Mouse (Mus musculus) intestine, embryonic 15.5 days (tissue): ENCODE measurements at regions not wholly inside any gene's neighbourhood (a gene's known extent, or its start where the extent isn't known, plus 50 kb on each side); places are given as distances from the start of the nearest gene placed in this dataset.
A peak's percentile ranks its signal among the peaks of the same experiment; 100 is the strongest.

ENCODE experiments used
- ATAC-seq: fragments of 200-750 bp; cut with Nextera tagmentation; 2 replicates; pipeline ENCODE4 v1.8.0; 2017; ENCODE audit warnings: moderate TSS enrichment, moderate library complexity
- H3K27ac ChIP-seq: fragments of 300-500 bp; sonication (generic); 2 replicates; pipeline ENCODE4 v1.5.1; 2015; ENCODE audit warnings: mild to moderate bottlenecking, inconsistent platforms
- H3K27me3 ChIP-seq: fragments of 300-500 bp; sonication (generic); replicated peaks from 2 replicates; pipeline ENCODE4 v1.6.1; 2015; ENCODE audit warnings: inconsistent platforms
- H3K36me3 ChIP-seq: fragments of 300-500 bp; sonication (generic); 2 replicates; pipeline ENCODE4 v1.6.1; 2015; ENCODE audit warnings: inconsistent platforms
- H3K4me1 ChIP-seq: fragments of 300-500 bp; sonication (generic); replicated peaks from 2 replicates; pipeline ENCODE4 v1.6.1; 2015; ENCODE audit warnings: inconsistent platforms
- H3K4me2 ChIP-seq: fragments of 300-500 bp; sonication (generic); replicated peaks from 2 replicates; pipeline ENCODE4 v1.6.1; 2015; ENCODE audit warnings: mild to moderate bottlenecking, inconsistent platforms
- H3K4me3 ChIP-seq: fragments of 300-500 bp; sonication (generic); replicated peaks from 2 replicates; pipeline ENCODE4 v1.5.1; 2015; ENCODE audit warnings: inconsistent platforms
- H3K9ac ChIP-seq: fragments of 300-500 bp; sonication (generic); 2 replicates; pipeline ENCODE4 v1.6.1; 2015; ENCODE audit warnings: inconsistent platforms
- H3K9me3 ChIP-seq: fragments of 300-500 bp; sonication (generic); 2 replicates; pipeline ENCODE4 v1.6.1; 2016; ENCODE audit warnings: inconsistent platforms
- WGBS: fragments of 180-500 bp; shearing (Covaris S2); methylation state at CpG from one replicate; pipeline ENCODE4 v1.1.7; 2015; 5-methylcytosine and 5-hydroxymethylcytosine counted together

DNA sequence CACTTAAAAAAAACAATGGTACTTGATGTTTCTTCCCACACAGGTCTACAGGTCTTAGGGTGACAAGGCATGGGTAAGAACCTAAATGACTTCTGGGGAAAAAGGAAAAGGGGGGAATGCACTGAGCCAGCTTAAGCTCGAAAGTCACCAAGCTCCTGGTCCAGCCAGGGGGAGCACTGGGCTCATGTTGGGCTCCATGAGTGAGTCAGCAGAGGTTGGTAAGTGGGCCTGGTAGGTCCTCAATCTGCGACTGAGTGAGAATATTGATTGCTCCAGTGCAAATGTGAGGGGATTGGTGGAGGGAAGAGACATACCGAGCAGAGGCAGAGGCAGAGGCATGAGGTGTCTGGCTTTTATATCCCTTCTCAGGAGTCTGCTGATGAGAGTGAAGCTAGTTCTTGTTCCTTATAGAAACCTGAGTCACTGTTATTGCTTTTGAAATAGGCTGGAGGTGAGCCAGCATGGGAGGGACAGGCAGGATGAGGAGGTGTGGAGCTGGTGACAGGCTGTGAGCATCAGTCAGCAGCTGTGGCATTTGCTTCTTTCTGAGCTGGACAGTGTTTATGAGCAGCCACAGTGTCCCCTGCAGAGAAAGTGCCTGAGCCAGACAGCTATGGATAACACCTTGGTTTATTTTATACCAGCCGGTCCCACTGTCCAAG is 63.2 kb upstream of the Slc22a23 start:
- WGBS, result 41% methylated on average over 4 of the region's 4 CpGs

DNA sequence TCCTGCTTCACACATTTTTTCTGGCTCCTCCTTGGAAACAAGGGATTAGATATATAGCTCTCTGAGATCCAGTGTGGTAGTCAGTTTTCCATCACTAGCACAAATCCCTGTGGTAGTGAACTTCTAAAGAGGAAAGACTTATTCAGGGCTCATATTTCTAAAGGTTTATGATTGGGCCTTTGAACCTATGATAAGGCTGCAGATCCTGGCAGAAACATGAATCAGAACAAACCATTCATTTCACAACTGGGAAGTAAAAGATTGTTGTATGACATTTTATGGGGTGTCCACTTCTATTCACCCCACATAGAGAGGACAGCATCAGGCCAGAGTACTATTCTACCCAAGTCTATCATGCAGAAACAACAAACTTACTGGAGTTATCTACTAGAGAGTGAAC is 61.3 kb upstream of the Slc22a23 start:
- Histone ChIP-seq H3K4me2 (no peak overlapping the region), H3K4me3 (no peak overlapping the region), H3K36me3 (no peaks in the 10 kb centered on the region), H3K4me1 (peaks cover 5% of the 10 kb centered on the region; the same call in 1 of the 2 replicates), H3K9ac (no peak overlapping the region), H3K27me3 (no peaks in the 10 kb centered on the region), H3K9me3 (no peaks in the 10 kb centered on the region), H3K27ac (no peak overlapping the region)
- peak; percentile 72 for ATAC-seq

More for the DNA sequence above, 63.2 kb upstream of the Slc22a23 start:
- Histone ChIP-seq H3K9me3 (no peaks in the 10 kb centered on the region), H3K27ac (no peak overlapping the region), H3K4me3 (no peak overlapping the region), H3K9ac (no peak overlapping the region), H3K4me1 (peaks cover 5% of the 10 kb centered on the region; the same call in 1 of the 2 replicates), H3K36me3 (no peaks in the 10 kb centered on the region), H3K27me3 (no peaks in the 10 kb centered on the region), H3K4me2 (no peak overlapping the region)
- ATAC-seq, result peak; percentile 63; the same call in 1 of the 2 replicates

DNA sequence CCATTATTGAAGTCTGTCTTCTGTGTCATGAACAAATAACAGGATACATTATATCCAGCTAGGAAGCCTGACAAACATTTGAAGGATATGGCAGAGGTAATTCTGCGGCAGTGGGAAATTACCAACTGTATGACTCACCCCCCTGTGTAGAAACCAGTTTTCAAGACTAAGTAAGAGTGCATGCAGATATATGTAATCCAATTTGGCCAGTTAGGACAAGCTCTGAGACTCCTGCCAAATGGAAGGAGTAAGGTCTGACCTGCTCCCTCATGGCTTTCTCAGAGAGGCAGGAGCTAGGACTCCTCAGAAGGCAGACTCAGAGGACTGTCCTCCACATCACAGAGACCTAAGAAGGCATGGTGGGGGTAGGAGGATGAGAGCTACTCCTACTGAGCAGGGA is 57.6 kb upstream of the Slc22a23 start:
- Histone ChIP-seq H3K9ac (no peak overlapping the region), H3K4me3 (no peak overlapping the region), H3K27ac (no peak overlapping the region), H3K36me3 (no peaks in the 10 kb centered on the region), H3K4me2 (no peak overlapping the region), H3K9me3 (no peaks in the 10 kb centered on the region), H3K4me1 (no peaks in the 10 kb centered on the region), H3K27me3 (no peaks in the 10 kb centered on the region)
- 82% methylated on average over 1 of the region's 1 CpGs for WGBS
- no peak for ATAC-seq

DNA sequence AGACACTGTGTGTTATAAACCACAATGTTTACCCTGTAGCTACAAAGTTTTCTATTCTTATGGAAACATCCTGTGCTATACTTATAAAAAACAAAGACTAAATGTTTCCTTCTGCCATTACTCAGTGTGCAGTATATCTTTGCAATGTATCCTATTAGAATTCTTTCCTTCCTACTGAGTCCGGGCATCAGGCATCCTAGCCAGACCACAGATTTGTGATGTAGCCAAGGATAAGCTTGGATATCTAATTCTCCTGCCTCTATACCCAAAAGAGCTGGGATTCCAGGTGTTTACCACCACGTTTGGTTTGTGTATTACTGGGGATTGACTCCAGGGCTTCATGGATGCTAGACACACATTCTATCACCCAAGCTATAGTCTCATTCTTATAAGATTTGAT is 56.0 kb upstream of the Slc22a23 start:
- Histone ChIP-seq H3K4me2 (no peak overlapping the region), H3K27me3 (no peaks in the 10 kb centered on the region), H3K36me3 (no peaks in the 10 kb centered on the region), H3K9me3 (no peaks in the 10 kb centered on the region), H3K4me3 (no peak overlapping the region), H3K27ac (no peak overlapping the region), H3K9ac (no peak overlapping the region), H3K4me1 (no peaks in the 10 kb centered on the region)
- no peak for ATAC-seq
- WGBS, result 64% methylated on average over 2 of the region's 2 CpGs

DNA sequence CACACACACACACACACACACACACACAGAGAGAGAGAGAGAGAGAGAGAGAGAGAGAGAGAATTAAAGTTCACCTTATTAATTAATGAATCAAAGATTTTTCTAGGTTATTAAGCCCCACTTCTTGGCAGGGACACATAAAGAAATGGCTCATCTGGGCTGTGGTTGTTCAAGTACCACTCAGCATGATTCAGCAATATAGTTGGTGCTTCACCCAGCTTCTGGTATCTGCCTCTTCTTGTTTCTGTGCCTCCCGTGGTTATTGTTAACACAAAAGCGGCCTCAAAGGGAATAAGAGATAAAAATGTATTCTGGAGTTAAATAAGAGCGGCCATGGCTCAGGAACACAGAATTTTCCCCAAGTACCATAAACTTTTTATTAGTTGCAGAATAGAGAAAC is 53.9 kb upstream of the Slc22a23 start:
- Histone ChIP-seq H3K27me3 (no peaks in the 10 kb centered on the region), H3K36me3 (no peaks in the 10 kb centered on the region), H3K4me1 (no peaks in the 10 kb centered on the region), H3K27ac (no peak overlapping the region), H3K4me2 (no peak overlapping the region), H3K9me3 (no peaks in the 10 kb centered on the region), H3K9ac (no peak overlapping the region), H3K4me3 (no peak overlapping the region)
- 55% methylated on average over 3 of the region's 3 CpGs for WGBS
- ATAC-seq, result no peak

DNA sequence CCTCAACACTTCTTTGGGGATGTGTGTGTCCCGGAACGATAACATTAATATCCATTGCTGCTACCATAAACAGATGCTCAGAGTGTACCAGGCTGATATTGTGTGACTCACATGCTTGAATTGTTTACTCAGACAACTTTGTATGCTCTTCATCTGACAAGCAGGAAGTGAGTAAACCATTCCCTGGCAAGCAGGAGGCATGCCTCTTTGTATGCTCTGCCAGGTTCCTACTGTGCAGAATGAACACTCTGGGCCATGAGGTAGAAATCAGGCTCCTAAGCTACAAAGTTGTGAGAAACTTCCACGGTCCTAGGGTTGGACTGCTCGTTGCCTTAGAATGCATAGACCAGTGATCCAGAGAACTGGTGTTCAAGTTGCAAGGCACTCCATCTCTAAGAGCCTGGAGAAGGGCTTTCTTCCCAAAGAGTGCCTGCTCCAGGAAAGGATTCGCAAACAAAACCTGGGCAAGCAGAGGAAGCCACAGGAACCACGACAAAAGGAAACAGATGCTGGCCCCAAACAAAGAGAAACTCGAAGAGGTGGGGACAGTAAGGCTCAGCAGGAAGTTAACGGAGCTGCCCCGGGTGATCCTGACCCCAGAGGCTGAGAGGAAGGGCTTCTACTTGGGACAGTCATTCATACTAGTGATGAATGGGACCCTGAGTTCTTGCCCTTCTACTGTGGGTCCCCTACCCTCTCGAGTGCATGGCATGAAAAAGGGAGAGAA is 53.2 kb upstream of the Slc22a23 start:
- no peak overlapping the region for H3K27ac ChIP-seq
- no peak overlapping the region for H3K4me3 ChIP-seq
- WGBS, result 38% methylated on average over 10 of the region's 10 CpGs

DNA sequence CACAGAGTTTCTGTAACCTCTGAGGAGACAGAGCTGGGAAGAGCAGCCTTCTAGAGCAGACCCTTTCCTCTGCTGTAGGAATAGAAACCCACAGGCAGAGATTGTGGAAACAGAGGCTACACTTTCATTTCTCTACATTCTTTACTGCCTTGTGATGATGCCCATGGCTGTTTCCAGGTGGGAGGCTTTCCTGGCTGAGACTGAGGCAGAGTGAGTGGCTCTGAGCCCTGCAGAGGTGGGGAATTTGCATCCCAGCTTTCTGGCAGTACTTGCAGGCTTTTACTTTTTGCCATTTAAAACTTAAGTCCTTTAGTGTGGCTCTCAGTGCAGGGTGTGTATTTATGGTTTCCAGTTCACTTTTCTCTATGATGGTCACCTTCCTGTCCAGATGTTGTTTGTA is 50.5 kb upstream of the Slc22a23 start:
- Histone ChIP-seq H3K4me1 (no peaks in the 10 kb centered on the region), H3K9ac (no peak overlapping the region), H3K4me3 (no peak overlapping the region), H3K36me3 (no peaks in the 10 kb centered on the region), H3K27me3 (no peaks in the 10 kb centered on the region), H3K27ac (no peak overlapping the region), H3K4me2 (no peak overlapping the region), H3K9me3 (no peaks in the 10 kb centered on the region)
- ATAC-seq, result no peak

More for the DNA sequence above, 53.2 kb upstream of the Slc22a23 start:
- Histone ChIP-seq H3K36me3 (no peaks in the 10 kb centered on the region), H3K27me3 (no peaks in the 10 kb centered on the region), H3K4me2 (no peak overlapping the region), H3K9ac (no peak overlapping the region), H3K4me1 (no peaks in the 10 kb centered on the region), H3K9me3 (no peaks in the 10 kb centered on the region)
- no peak for ATAC-seq

DNA sequence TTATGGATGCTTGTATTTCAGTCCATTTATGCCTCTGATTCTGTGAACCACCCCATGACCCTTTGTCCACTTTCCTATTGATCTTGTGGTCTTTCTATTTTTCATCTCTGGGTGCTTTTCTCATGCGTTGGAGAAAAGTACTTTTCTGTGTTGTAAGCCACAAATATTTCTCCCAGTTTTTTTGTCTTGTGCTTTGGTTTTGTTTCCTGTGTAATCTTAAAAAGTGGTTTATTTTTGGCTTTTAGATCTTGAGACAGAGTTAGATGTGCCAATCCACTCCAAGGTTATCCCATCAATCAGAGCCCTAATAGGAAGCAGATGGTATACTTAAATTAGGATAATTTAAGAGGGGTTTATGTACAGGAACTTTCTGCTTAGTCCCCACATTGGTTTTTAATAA is 50.0 kb upstream of the Slc22a23 start:
- H3K36me3 ChIP-seq, result no peaks in the 10 kb centered on the region
- H3K4me2 ChIP-seq, result no peak overlapping the region
- 62% methylated on average over 1 of the region's 1 CpGs for WGBS
- no peak overlapping the region for H3K9ac ChIP-seq
- no peaks in the 10 kb centered on the region for H3K9me3 ChIP-seq
- H3K27ac ChIP-seq, result no peak overlapping the region
- H3K27me3 ChIP-seq, result no peaks in the 10 kb centered on the region
- no peaks in the 10 kb centered on the region for H3K4me1 ChIP-seq
- no peak for ATAC-seq
- no peak overlapping the region for H3K4me3 ChIP-seq
